Mouse (Mus musculus): ENCODE results near the gene Zfp786. TPM values are rescaled to one million over a fixed set of nuclear protein-coding genes. Genes with fewer than 3 reads are reported as not detected.
"Not testable (repeated sequence)": the region's sequence is repeated elsewhere in the genome, so short reads cannot be mapped to it uniquely, and the experiment has no call there.

Gene Zfp786
- polyA plus RNA-seq, 1 experiment from 2014 or later: 12.7 TPM

DNA sequence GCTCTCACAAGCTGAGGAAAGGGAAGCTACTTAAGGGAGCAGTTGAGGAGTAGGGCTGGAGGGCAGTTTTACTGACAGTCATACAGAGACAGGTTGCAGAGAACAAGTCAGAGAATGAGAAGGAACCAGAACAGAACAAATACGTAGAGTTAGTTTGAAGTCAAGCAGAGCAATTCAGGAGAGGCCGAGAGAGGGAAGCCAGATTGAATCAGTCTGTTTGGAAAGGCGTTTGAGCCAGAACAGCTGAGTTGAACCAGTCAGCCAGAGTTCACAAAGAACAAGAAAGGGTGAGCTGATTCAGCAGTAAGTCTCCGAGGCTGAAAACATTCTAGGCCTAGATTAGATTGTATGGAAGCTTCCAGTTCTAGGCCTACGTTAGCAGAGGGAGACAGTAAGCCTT lies 37.4 kb downstream of the Zfp786 start:
- no peak for ATAC-seq (ENCODE audit: low FRiP score)
- Histone ChIP-seq H3K4me1 (peaks cover 7% of the 10 kb centered on the region; the same call in 1 of the 2 replicates), H3K4me3 (no peak overlapping the region), H3K27me3 (no peaks in the 10 kb centered on the region), H3K9ac (no peak overlapping the region), H3K36me3 (peaks cover 35% of the 10 kb centered on the region), H3K27ac (no peak overlapping the region), H3K9me3 (replicated peaks) (no peaks in the 10 kb centered on the region), H3K4me2 (replicated peaks) (no peak overlapping the region)
- 80% methylated on average over 5 of the region's 5 CpGs for whole genome bisulfite sequencing

DNA sequence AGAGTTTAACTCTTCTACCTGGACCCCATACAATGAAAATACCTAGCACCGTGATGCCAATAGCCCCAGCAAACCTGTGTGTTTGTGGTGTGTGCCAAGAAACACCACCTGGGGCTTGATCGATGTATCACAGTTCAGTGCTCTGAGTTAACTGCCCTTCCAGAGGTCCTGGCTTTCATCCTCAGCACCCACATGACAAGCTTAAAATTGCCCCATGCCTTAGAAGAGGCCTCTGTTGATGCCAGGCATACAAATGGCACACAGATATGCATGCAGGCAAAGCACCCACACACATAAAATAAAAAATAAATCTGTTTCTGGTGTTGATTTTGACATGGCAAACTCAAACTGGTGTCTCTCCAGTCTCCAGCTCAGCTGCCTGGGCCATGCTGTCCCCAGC lies 38.1 kb downstream of the Zfp786 start:
- H3K4me2 ChIP-seq (replicated peaks): no peak overlapping the region
- H3K27ac ChIP-seq: no peak overlapping the region
- ATAC-seq (ENCODE audit: low FRiP score): no peak
- H3K4me3 ChIP-seq: no peak overlapping the region
- H3K4me1 ChIP-seq: peaks cover 7% of the 10 kb centered on the region; the same call in 1 of the 2 replicates
- H3K9me3 ChIP-seq (replicated peaks): no peaks in the 10 kb centered on the region
- peaks cover 28% of the 10 kb centered on the region for H3K36me3 ChIP-seq
- 92% methylated on average over 2 of the region's 2 CpGs for WGBS
- no peaks in the 10 kb centered on the region for H3K27me3 ChIP-seq
- H3K9ac ChIP-seq: no peak overlapping the region

DNA sequence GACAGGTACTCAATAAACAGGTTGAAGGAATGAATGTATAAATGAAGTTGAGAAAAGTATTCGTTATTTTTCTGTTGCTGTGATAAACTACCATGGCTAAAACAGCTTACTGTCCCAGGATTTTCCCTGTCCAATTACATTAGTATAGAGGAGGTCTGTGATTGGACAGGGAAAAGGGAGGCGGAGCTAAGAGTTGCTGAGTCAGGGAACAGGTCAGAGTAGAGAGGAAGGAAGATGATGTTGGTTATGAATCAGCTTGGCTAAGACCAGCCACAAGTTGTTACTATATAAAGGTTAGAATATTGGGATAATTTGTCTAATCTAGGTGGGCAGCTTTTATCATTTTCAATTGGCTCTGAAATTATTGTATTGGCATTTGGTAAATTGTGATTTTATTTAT lies 39.9 kb downstream of the Zfp786 start:
- H3K9ac ChIP-seq: no peak overlapping the region
- H3K27me3 ChIP-seq: no peaks in the 10 kb centered on the region
- H3K4me1 ChIP-seq: peaks cover 7% of the 10 kb centered on the region; the same call in 1 of the 2 replicates
- no peak overlapping the region for H3K4me3 ChIP-seq
- 54% methylated on average over 2 of the region's 2 CpGs for WGBS
- H3K9me3 ChIP-seq (replicated peaks): no peaks in the 10 kb centered on the region
- no peak for ATAC-seq (ENCODE audit: low FRiP score)
- no peak overlapping the region for H3K4me2 ChIP-seq (replicated peaks)
- H3K36me3 ChIP-seq: peaks cover 12% of the 10 kb centered on the region
- no peak overlapping the region for H3K27ac ChIP-seq

DNA sequence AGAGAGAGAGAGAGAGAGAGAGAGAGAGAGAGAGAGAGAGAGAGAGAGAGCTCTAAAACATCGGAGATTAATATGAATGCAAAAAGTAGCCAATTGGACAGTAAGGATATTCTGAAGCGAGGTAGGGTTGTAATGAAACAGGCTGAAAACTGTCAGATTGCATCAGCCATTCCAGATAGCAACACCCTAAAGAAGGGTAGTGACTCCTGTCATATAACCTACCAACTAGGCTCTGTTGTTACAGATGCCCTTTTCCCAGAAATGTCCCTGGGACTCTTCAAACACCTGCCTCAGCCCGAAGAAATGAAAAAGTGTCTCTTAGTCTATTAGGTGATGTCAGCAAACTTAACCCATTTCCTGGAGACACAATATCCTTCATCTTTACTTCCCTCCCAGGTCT lies 41.8 kb downstream of the Zfp786 start:
- WGBS: 47% methylated on average over 3 of the region's 3 CpGs

DNA sequence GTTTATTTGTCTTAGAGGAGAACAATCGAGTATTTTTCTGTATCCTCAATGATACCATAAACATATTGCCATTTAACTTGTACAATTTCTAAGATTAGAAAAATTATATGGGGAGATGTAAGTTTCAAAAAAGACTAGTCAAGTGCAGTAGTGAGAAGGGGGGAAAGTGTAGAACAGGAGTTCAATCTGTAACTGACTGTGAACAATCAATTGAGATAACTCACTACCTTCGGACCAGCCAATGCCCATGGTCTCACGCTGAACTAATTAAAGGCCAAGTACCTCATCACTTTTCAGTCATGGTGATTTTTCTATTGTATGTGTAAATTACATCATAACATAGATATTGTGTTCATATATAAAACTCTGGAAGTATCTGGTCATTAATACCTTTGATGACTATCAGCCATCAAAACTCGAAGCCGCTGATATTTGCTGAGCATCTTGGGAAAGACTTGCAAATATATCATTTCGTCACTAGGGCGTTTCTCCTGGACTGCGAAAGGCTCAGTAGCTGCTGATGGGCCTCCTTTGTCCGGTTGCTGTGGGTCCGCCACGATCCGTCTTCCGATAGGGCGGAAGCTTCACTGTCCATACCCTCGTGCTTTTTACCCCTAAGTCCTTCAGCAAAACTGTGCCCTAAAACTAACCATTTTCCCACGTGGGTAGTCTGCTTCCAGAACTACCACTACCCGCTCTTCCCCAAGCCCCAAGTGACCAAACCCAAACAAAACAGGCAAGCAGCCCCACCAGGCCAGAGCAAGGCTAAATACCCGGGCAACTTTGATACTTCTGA lies 42.5 kb downstream of the Zfp786 start:
- H3K4me1 ChIP-seq: peaks cover 7% of the 10 kb centered on the region; the same call in 1 of the 2 replicates
- peak overlapping the region; percentile 94 for H3K27ac ChIP-seq
- WGBS: 2% methylated on average over 18 of the region's 18 CpGs
- H3K4me2 ChIP-seq (replicated peaks): peak overlapping the region; percentile 53
- peak overlapping the region; percentile 65 for H3K9ac ChIP-seq
- peak; percentile 96 for ATAC-seq (ENCODE audit: low FRiP score)
- no peaks in the 10 kb centered on the region for H3K27me3 ChIP-seq
- H3K4me3 ChIP-seq: peak overlapping the region; percentile 41
- no peaks in the 10 kb centered on the region for H3K9me3 ChIP-seq (replicated peaks)
- H3K36me3 ChIP-seq: no peaks in the 10 kb centered on the region

More for the DNA sequence above, 41.8 kb downstream of the Zfp786 start:
- Histone ChIP-seq H3K9ac (peak overlapping the region; percentile 65), H3K4me3 (peak overlapping the region; percentile 41), H3K9me3 (replicated peaks) (no peaks in the 10 kb centered on the region), H3K36me3 (no peaks in the 10 kb centered on the region), H3K4me1 (peaks cover 7% of the 10 kb centered on the region; the same call in 1 of the 2 replicates), H3K27me3 (no peaks in the 10 kb centered on the region), H3K27ac (peak overlapping the region; percentile 94), H3K4me2 (replicated peaks) (peak overlapping the region; percentile 53)
- 0 out of 2 replicates have a peak, but pooled peaks have one; percentile 43 for ATAC-seq (ENCODE audit: low FRiP score)

DNA sequence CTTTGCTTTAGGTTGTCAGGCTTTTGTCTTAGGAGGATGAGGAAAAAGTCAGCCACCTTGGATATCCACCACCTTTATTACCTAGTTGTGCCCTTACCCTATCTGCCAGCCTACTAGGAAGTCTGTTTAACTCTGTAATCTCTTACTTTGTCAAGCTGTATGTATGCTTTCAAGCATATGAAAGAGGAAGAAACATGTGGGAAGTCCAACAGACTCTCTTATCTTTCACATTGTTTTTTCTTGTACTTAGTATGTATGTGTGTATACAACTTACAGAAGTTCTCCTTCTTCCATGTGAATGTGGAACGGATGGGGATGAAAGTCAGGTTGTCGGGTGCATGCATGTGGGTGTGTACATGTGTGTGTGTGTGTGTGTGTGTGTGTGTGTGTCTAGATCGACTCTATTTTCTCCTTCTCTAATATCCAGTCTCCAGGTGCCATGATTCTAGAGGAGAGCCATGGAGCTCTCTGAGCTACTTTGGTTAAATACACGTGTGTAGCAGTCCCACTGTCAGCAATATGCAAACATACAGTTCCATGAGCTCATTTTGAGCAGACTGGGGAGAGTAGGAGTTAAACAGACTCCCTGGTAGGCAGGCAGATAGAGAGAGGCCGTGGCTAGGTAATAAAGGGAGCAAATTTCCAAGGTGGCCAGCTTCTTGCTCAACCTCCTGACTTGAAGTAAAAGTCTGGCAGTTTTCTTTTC lies 45.8 kb downstream of the Zfp786 start:
- Histone ChIP-seq H3K27me3 (no peaks in the 10 kb centered on the region), H3K9ac (no peak overlapping the region), H3K9me3 (replicated peaks) (no peaks in the 10 kb centered on the region), H3K4me2 (replicated peaks) (no peak overlapping the region), H3K36me3 (no peaks in the 10 kb centered on the region), H3K4me1 (peaks cover 13% of the 10 kb centered on the region), H3K27ac (no peak overlapping the region), H3K4me3 (no peak overlapping the region)
- WGBS: 74% methylated on average over 5 of the region's 5 CpGs
- ATAC-seq (ENCODE audit: low FRiP score): no peak

DNA sequence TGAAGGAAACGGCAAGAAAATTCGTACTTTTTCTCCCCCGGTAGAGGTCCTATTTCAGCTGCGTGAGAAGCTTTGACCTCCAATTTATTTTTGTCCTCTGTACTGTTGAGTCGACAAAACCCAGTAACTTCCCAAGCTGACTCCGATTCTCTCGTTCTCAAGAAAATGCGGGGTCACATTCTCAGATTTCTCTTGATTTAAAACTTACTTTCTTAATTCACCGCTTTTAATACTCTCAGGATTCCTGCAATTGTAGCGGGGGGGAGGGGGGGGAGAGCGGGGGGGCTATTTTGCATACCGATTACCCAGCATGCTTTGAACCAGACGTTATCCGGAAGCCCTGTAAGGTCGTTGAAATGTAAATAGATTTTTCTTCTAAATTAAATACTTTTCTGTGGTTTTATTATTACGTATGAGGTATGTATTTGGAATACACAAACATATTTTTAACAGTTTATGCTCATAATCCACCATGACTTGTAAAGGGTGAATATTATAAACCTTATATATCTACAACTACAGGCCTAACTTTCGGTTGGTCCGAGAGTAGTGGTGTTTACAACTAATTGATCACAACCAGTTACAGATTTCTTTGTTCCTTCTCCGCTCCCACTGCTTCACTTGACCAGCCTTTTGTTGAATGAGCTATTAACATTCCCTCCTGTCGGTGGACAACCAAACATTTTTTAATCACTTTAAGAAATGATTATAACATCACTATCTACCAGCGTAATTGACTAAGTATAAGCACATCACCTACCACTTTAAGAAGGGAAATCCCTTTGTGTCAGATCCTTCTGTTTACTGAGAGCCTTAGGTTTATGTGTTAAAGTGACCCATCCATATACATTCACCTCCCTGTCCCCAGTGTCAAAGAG lies 49.3 kb downstream of the Zfp786 start:
- WGBS: under 1% methylated on average over 21 of the region's 21 CpGs
- peak overlapping the region; percentile 79 for H3K27ac ChIP-seq
- H3K36me3 ChIP-seq: no peaks in the 10 kb centered on the region
- peaks cover 6% of the 10 kb centered on the region; the same call in 1 of the 2 replicates for H3K4me1 ChIP-seq
- peak overlapping the region; percentile 50 for H3K4me2 ChIP-seq (replicated peaks)
- H3K4me3 ChIP-seq: peak overlapping the region; percentile 35
- H3K27me3 ChIP-seq: no peaks in the 10 kb centered on the region
- H3K9me3 ChIP-seq (replicated peaks): no peaks in the 10 kb centered on the region
- H3K9ac ChIP-seq: peak overlapping the region; percentile 51
- ATAC-seq (ENCODE audit: low FRiP score): peak; percentile 72; the same call in 1 of the 2 replicates

DNA sequence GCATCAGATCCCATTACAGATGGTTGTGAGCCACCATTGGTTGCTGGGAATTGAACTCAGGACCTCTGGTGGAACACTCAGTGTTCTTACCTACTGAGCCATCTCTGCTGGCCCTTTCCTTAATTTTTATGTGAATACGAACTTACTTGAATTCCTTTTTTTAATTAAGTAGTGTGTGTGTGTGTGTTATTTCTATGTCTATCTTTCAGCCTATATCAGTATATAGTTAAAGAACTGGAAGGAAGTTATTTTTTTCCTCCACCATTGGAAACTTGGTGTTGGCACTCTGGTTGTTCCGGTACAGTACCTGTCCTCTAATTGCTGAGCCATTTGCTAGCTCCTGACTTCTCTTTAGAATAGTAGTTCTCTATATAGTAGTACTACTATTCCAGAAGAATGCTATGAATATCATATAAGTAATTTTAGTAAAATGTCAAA lies 50.1 kb downstream of the Zfp786 start:
- H3K4me1 ChIP-seq: peaks cover 6% of the 10 kb centered on the region; the same call in 1 of the 2 replicates
- peak overlapping the region; percentile 35 for H3K4me3 ChIP-seq
- no peak overlapping the region for H3K27ac ChIP-seq
- H3K36me3 ChIP-seq: no peaks in the 10 kb centered on the region
- 13% methylated on average over 2 of the region's 2 CpGs for WGBS
- H3K27me3 ChIP-seq: no peaks in the 10 kb centered on the region
- H3K9me3 ChIP-seq (replicated peaks): no peaks in the 10 kb centered on the region
- no peak for ATAC-seq (ENCODE audit: low FRiP score)
- H3K9ac ChIP-seq: no peak overlapping the region
- H3K4me2 ChIP-seq (replicated peaks): peak overlapping the region; percentile 50

DNA sequence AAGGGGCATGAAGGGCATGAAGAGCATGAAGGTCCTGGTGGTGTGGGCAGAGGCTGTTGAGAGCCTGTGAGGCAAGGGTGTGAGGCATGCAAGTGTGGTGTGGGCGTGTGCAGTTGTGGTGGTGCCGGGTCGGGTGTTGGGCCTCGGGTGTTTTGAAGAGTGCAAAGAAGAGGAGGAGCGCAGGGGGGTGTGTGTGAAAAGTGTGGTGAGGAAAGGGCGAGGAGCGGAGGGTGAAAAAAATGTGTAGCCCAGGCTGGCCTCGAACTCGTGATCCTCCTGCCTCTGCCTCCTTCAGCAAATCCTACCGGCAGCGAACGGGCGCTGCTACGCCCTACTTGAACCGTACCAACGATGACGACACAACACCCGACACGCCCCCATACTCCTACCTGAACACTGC lies 58.9 kb downstream of the Zfp786 start:
- H3K4me2 ChIP-seq (replicated peaks): peak overlapping the region; percentile 27; the same call in 1 of the 2 replicates

DNA sequence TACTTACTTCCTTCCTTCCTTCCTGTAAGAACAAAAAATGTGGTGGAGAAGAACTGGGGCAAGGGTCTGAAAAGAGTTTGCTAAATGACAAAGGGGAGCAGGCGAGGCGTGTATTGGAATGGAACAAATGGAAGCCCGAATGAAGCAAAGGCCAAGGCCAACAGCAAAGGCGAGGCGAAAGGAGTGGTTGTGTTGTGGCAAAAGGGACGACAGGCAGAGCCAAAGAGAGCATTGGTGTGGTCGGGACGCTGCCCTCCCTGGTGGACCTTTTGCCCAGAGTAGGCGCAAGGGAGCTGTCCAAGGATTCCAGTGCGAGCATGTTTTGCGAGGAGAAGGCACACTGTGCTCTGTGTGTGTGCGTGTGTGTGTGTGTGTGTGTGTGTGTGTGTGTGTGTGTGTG lies 59.6 kb downstream of the Zfp786 start:
- H3K4me1 ChIP-seq; H3K9me3 ChIP-seq (replicated peaks); H3K27ac ChIP-seq; H3K4me2 ChIP-seq (replicated peaks); H3K27me3 ChIP-seq; H3K9ac ChIP-seq; ATAC-seq (ENCODE audit: low FRiP score); H3K4me3 ChIP-seq; H3K36me3 ChIP-seq: not testable (repeated sequence)
- WGBS: 78% methylated on average over 12 of the region's 12 CpGs

More for the DNA sequence above, 58.9 kb downstream of the Zfp786 start:
- ATAC-seq (ENCODE audit: low FRiP score); H3K36me3 ChIP-seq; H3K4me1 ChIP-seq; H3K9me3 ChIP-seq (replicated peaks); H3K9ac ChIP-seq; H3K27ac ChIP-seq; H3K27me3 ChIP-seq: not testable (repeated sequence)
- peak overlapping the region; percentile 21 for H3K4me3 ChIP-seq
- WGBS: 57% methylated on average over 9 of the region's 19 CpGs

DNA sequence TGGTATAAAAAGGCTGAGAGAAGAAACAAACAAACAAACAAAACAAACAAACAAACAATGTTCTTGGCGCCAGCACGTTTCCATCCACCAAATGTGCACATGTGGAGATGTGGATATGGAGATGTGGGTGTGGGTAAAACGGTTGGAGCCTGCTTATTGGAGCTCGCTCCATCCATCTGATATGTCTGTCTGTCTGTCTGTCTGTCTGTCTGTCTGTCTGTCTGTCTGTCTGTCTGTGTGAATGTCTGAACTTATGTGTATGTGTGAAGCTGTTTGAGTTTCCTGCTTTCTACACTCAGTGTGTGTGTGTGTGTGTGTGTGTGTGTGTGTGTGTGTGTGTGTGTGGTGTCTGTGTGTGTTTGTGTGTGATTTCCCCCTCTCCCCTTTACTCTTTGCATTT lies 60.8 kb downstream of the Zfp786 start:
- H3K4me2 ChIP-seq (replicated peaks); ATAC-seq (ENCODE audit: low FRiP score); H3K4me3 ChIP-seq; H3K9me3 ChIP-seq (replicated peaks); H3K27me3 ChIP-seq; H3K9ac ChIP-seq; H3K4me1 ChIP-seq; H3K36me3 ChIP-seq; H3K27ac ChIP-seq: not testable (repeated sequence)
- 73% methylated on average over 4 of the region's 4 CpGs for WGBS

Measured in hindbrain, embryonic 12.5 days (tissue).